Mouse (Mus musculus) erythroid progenitor cell, adult 5-6 weeks (primary cell): Measurements from ENCODE around the gene Ccdc50. TPM values are rescaled to one million over a fixed set of nuclear protein-coding genes. Genes with fewer than 3 reads are reported as not detected.

ENCODE experiments used
- ATAC-seq: replicated peaks from 2 replicates; pipeline ENCODE4 v1.8.0; 2016; ENCODE audit warnings: moderate number of reproducible peaks, mild to moderate bottlenecking, moderate TSS enrichment, inconsistent platforms; ENCODE audit not compliant: poor library complexity, low FRiP score, severe bottlenecking
- total RNA-seq, 2 experiments: library from RNA; stranded (forward) in 1 of 2; stranded (reverse) in 1 of 2; fragments of 150-400 nt in 1 of 2; fragments of 186-747, 209-891 nt in 1 of 2; gene quantifications; 2 replicates each; pipeline versions ENCODE4 v1.2.3 to v1.2.4; 2015 to 2017; ENCODE audit warnings: low replicate concordance in 2 of 2

Ccdc50 gene
- 19.8 and 37.3 TPM in 2 replicates for total RNA-seq (2015; ENCODE audit: low replicate concordance)
- 7.6 and 10.8 TPM in 2 replicates for total RNA-seq (2017; ENCODE audit: low replicate concordance)

GRCm38 (mm10) chr16:27388761-27389451 lies at the start of gene Ccdc50:
TSS of gene Ccdc50 (plus strand) at chr16:27388869.
- peak; percentile 59 for ATAC-seq

GRCm38 (mm10) chr16:27347521-27347920 lies 41.1 kb upstream of the Ccdc50 start:
- no peak for ATAC-seq

- no peak for ATAC-seq
Measured at GRCm38 (mm10) chr16:27348359-27348758, 40.3 kb upstream of the Ccdc50 start.

GRCm38 (mm10) chr16:27349235-27349634 lies 39.4 kb upstream of the Ccdc50 start:
- no peak for ATAC-seq

GRCm38 (mm10) chr16:27349878-27350532 lies 38.7 kb upstream of the Ccdc50 start:
- ATAC-seq = no peak

- no peak for ATAC-seq
Measured at GRCm38 (mm10) chr16:27354464-27354863, 34.2 kb upstream of the Ccdc50 start.

- no peak for ATAC-seq
Measured at GRCm38 (mm10) chr16:27360059-27360458, 28.6 kb upstream of the Ccdc50 start.

- no peak for ATAC-seq
Measured at GRCm38 (mm10) chr16:27370191-27370590, 18.5 kb upstream of the Ccdc50 start, which contains the start of gene Uts2b. TSS of gene Uts2b (minus strand) at chr16:27370239.

- ATAC-seq = no peak
Measured at GRCm38 (mm10) chr16:27370700-27371099, 18.0 kb upstream of the Ccdc50 start.

- ATAC-seq = no peak
Measured at GRCm38 (mm10) chr16:27374139-27374538, 14.5 kb upstream of the Ccdc50 start.

- no peak for ATAC-seq
Measured at GRCm38 (mm10) chr16:27375318-27375717, 13.4 kb upstream of the Ccdc50 start.

- ATAC-seq = no peak
Measured at GRCm38 (mm10) chr16:27376556-27376955, 12.1 kb upstream of the Ccdc50 start.

GRCm38 (mm10) chr16:27382217-27382616 lies 6.5 kb upstream of the Ccdc50 start:
- no peak for ATAC-seq

GRCm38 (mm10) chr16:27384893-27385603 lies 3.6 kb upstream of the Ccdc50 start:
- no peak for ATAC-seq

GRCm38 (mm10) chr16:27385649-27386048 lies 3.0 kb upstream of the Ccdc50 start:
- ATAC-seq = no peak

GRCm38 (mm10) chr16:27386850-27387407 lies 1.7 kb upstream of the Ccdc50 start:
- no peak for ATAC-seq

GRCm38 (mm10) chr16:27387634-27388611 lies 746 bp upstream of the Ccdc50 start:
- ATAC-seq = no peak

GRCm38 (mm10) chr16:27389534-27390282 lies 1.0 kb downstream of the Ccdc50 start:
- ATAC-seq = no peak
